Mouse (Mus musculus) liver, adult 2 months (tissue): ENCODE results near the gene Tenm2. TPM values are rescaled to one million over a fixed set of nuclear protein-coding genes. Genes with fewer than 3 reads are reported as not detected.

Experiments used
- DNase-seq: peaks from one replicate; pipeline ENCODE4 v3.0.0-alpha.2; 2011; ENCODE audit warnings: low read depth, low spot score; ENCODE audit errors: extremely low read depth
- H3K27ac ChIP-seq: fragments of 200-500 bp; replicated peaks from 2 replicates; pipeline ENCODE4 v1.5.1; 2012; ENCODE audit warnings: low read depth, mild to moderate bottlenecking, control low read depth, inconsistent platforms, low read length; ENCODE audit not compliant: insufficient read depth
- H3K27me3 ChIP-seq: fragments of 200-500 bp; 2 replicates; pipeline ENCODE4 v1.6.1; 2012; ENCODE audit warnings: mild to moderate bottlenecking, moderate library complexity, low read length, inconsistent platforms; ENCODE audit not compliant: control insufficient read depth, insufficient read depth
- H3K36me3 ChIP-seq: fragments of 200-500 bp; 2 replicates; pipeline ENCODE4 v1.6.1; 2012; ENCODE audit warnings: low read length, inconsistent platforms; ENCODE audit not compliant: control insufficient read depth, insufficient read depth
- H3K4me1 ChIP-seq: fragments of 200-500 bp; 2 replicates; pipeline ENCODE4 v1.6.1; 2011; ENCODE audit warnings: low read length; ENCODE audit not compliant: control insufficient read depth, insufficient read depth
- H3K4me3 ChIP-seq: fragments of 200-500 bp; 2 replicates; pipeline ENCODE4 v1.5.1; 2011; ENCODE audit warnings: low read depth, mild to moderate bottlenecking, control low read depth, low read length, moderate library complexity; ENCODE audit not compliant: insufficient read depth
- H3K79me2 ChIP-seq: fragments of 200-500 bp; 2 replicates; pipeline ENCODE4 v1.6.1; 2012; ENCODE audit warnings: inconsistent platforms, mild to moderate bottlenecking, low read length, moderate library complexity; ENCODE audit not compliant: control insufficient read depth, insufficient read depth
- H3K9ac ChIP-seq: fragments of 200-500 bp; 2 replicates; pipeline ENCODE4 v1.6.1; 2012; ENCODE audit warnings: low read depth, mild to moderate bottlenecking, control low read depth, inconsistent platforms, low read length
- CTCF ChIP-seq: fragments of 200-500 bp; IDR thresholded peaks from 2 replicates; pipeline ENCODE4 v1.5.1; 2011; ENCODE audit warnings: low read depth, low read length, control low read depth
- POLR2A ChIP-seq: fragments of 200-500 bp; IDR thresholded peaks from 2 replicates; pipeline ENCODE4 v1.6.1; 2011; ENCODE audit warnings: low read length, control low read depth; ENCODE audit not compliant: insufficient read depth; ENCODE audit errors: extremely low read depth
- WGBS: fragments of 180-500 bp; shearing (Covaris S2); methylation state at CpG from one replicate; pipeline ENCODE4 v1.1.7; 2018; 5-methylcytosine and 5-hydroxymethylcytosine counted together
- polyA plus RNA-seq: library from polyadenylated mRNA; depleted of rRNA; stranded (reverse); fragments of >200 nt; gene quantifications from 2 replicates; pipeline ENCODE4 v1.2.3, GENCODE M21; 2012
- total RNA-seq: library from RNA; depleted of rRNA; stranded (reverse); fragments of >200 nt; gene quantifications from 2 replicates; pipeline ENCODE4 v1.2.3, GENCODE M21; 2014

Gene Tenm2
- total and polyA plus RNA-seq, 2 experiments: not detected

GRCm38 (mm10) chr11:36553286-36553685, 682.5 kb downstream of the Tenm2 start:
- H3K36me3 ChIP-seq: no peaks in the 10 kb centered on the region
- no peak overlapping the region for H3K4me3 ChIP-seq
- DNase-seq: no peak
- no peak overlapping the region for H3K27ac ChIP-seq
- H3K9ac ChIP-seq: no peak overlapping the region
- 76% methylated on average over 5 of the region's 5 CpGs for WGBS
- H3K27me3 ChIP-seq: no peaks in the 10 kb centered on the region; the same call in 1 of the 2 replicates
- H3K4me1 ChIP-seq: no peaks in the 10 kb centered on the region
- TF ChIP-seq POLR2A: no peak
- TF ChIP-seq CTCF: no peak
- H3K79me2 ChIP-seq: no peaks in the 10 kb centered on the region

GRCm38 (mm10) chr11:36550649-36551048, 685.1 kb downstream of the Tenm2 start:
- no peaks in the 10 kb centered on the region for H3K36me3 ChIP-seq
- no peak overlapping the region for H3K9ac ChIP-seq
- TF ChIP-seq POLR2A: no peak
- no peak for TF ChIP-seq CTCF
- H3K4me3 ChIP-seq: no peak overlapping the region
- no peak for DNase-seq
- H3K4me1 ChIP-seq: no peaks in the 10 kb centered on the region
- no peaks in the 10 kb centered on the region for H3K79me2 ChIP-seq
- no peak overlapping the region for H3K27ac ChIP-seq
- no peaks in the 10 kb centered on the region; the same call in 1 of the 2 replicates for H3K27me3 ChIP-seq
- 84% methylated on average over 4 of the region's 4 CpGs for WGBS

DNA sequence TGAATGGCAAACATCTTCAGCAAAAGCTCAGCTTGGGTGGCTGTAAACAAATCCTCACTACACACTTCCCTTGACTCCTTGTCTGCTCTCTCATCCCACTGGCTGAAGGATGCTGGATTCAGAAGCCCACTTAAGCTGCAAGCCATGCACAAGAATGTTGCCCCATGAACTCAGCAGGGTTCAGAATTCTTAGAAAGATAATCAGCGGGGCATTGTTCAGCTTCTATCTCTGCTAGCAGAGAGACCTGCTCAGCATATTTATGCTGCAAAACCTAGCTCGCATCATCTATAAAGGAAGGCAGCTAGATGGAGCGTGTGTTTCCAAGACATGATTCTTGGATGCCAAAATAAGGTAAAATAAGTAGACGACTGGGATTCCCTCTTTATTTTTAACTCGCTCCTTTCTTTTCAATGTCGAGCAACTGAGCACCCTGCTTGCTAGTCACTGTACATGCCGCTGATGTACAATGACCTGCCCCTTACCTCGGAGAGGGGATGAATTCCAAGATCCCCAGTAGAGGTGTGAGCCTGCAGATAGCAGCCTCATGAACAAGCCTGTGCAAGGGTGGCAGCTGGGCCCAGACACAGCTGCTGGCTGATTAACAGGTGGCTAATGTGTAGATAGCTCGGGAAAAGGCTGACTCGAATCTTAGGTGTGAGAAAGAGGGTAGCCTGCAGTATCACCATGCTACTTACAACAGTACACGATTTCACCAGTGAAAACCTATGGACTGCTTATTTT, 686.2 kb downstream of the Tenm2 start:
- DNase-seq: no peak
- H3K4me1 ChIP-seq: no peaks in the 10 kb centered on the region
- H3K9ac ChIP-seq: no peak overlapping the region
- H3K27me3 ChIP-seq: no peaks in the 10 kb centered on the region
- H3K36me3 ChIP-seq: no peaks in the 10 kb centered on the region
- no peak overlapping the region for H3K27ac ChIP-seq
- 74% methylated on average over 11 of the region's 11 CpGs for WGBS
- TF ChIP-seq CTCF (no peak), POLR2A (no peak)
- H3K4me3 ChIP-seq: no peak overlapping the region
- no peaks in the 10 kb centered on the region for H3K79me2 ChIP-seq

DNA sequence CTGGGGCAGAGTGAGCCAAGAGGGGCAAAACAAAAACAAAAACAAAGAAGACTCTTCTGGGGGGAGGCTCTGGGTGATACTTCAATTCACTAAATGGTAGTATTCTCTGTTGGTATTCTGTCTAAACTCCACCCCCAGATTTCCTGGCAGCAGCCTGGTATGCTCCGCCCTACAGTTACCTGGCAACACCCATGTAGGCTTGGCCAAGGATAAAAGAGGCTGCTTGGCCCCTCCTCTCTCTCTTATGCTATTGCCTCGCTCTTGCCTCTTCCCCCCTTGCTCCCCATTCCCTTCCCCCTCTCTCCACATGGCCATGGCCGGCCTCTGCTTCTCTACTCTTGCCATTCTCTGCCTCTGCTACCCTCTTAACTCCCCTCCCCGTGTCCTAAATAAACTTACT, 687.6 kb downstream of the Tenm2 start:
- WGBS: 82% methylated on average over 4 of the region's 4 CpGs
- TF ChIP-seq POLR2A (no peak), CTCF (no peak)
- no peaks in the 10 kb centered on the region for H3K79me2 ChIP-seq

GRCm38 (mm10) chr11:36538144-36538543, 697.6 kb downstream of the Tenm2 start:
- Histone ChIP-seq H3K36me3 (no peaks in the 10 kb centered on the region), H3K27ac (no peak overlapping the region), H3K79me2 (no peaks in the 10 kb centered on the region), H3K9ac (no peak overlapping the region), H3K4me3 (no peak overlapping the region), H3K27me3 (no peaks in the 10 kb centered on the region; the same call in 1 of the 2 replicates), H3K4me1 (no peaks in the 10 kb centered on the region)
- TF ChIP-seq POLR2A: no peak
- no peak for TF ChIP-seq CTCF
- no peak for DNase-seq
- 82% methylated on average over 4 of the region's 4 CpGs for WGBS

More for the DNA sequence above, 687.6 kb downstream of the Tenm2 start:
- Histone ChIP-seq H3K27me3 (no peaks in the 10 kb centered on the region), H3K4me1 (no peaks in the 10 kb centered on the region), H3K27ac (no peak overlapping the region), H3K9ac (no peak overlapping the region), H3K36me3 (no peaks in the 10 kb centered on the region), H3K4me3 (no peak overlapping the region)
- no peak for DNase-seq

- Histone ChIP-seq H3K27ac (no peak overlapping the region), H3K79me2 (no peaks in the 10 kb centered on the region), H3K27me3 (no peaks in the 10 kb centered on the region; the same call in 1 of the 2 replicates), H3K4me1 (no peaks in the 10 kb centered on the region), H3K36me3 (no peaks in the 10 kb centered on the region), H3K9ac (no peak overlapping the region), H3K4me3 (no peak overlapping the region)
- TF ChIP-seq CTCF: no peak
- no peak for TF ChIP-seq POLR2A
- WGBS: 86% methylated on average over 9 of the region's 9 CpGs
- no peak for DNase-seq
These were observed 698.1 kb downstream of the Tenm2 start for GRCm38 (mm10) chr11:36537573-36538133.
